Mouse (Mus musculus): ENCODE data around the gene Rnf144a. TPM values are rescaled to one million over a fixed set of nuclear protein-coding genes. Genes with fewer than 3 reads are reported as not detected.
A peak's percentile ranks its signal among the peaks of the same experiment; 100 is the strongest.

Rnf144a gene
- total RNA-seq, 2 experiments from 2014 or later, result 30.0 to 32.2 TPM

- intact Hi-C loops (cut with DNase I), result loop anchor here (5.0 kb wide), 2 partner anchors 36 to 81 kb away; no protein-coding TSS in a partner anchor
- DNase-seq (ENCODE audit: low spot score in 2 of 2), result no peak
These were observed 2.3 kb downstream of the Rnf144a start for GRCm38 (mm10) chr12:26412802-26413201.

GRCm38 (mm10) chr12:26411841-26412450 is 3.1 kb downstream of the Rnf144a start:
- intact Hi-C loops (cut with DNase I), result loop anchor here (5.0 kb wide), 2 partner anchors 35 to 80 kb away; no protein-coding TSS in a partner anchor
- no peak for DNase-seq (ENCODE audit: low spot score in 2 of 2)

- DNase-seq (ENCODE audit: low spot score in 2 of 2), result no peak
- intact Hi-C loops (cut with DNase I), result loop anchor here (5.0 kb wide), 2 partner anchors 33 to 78 kb away; no protein-coding TSS in a partner anchor
These were observed 4.6 kb downstream of the Rnf144a start for GRCm38 (mm10) chr12:26410443-26410842.

GRCm38 (mm10) chr12:26408707-26409106 is 6.3 kb downstream of the Rnf144a start:
- intact Hi-C loops (cut with DNase I), result no loop called here
- DNase-seq (ENCODE audit: low spot score in 2 of 2), result no peak

- intact Hi-C loops (cut with DNase I), result no loop called here
- peak; percentile 40 to 82 for DNase-seq (ENCODE audit: low spot score in 2 of 2)
These were observed 10.0 kb downstream of the Rnf144a start for GRCm38 (mm10) chr12:26404781-26405702.

GRCm38 (mm10) chr12:26403372-26404125 is 11.5 kb downstream of the Rnf144a start:
- DNase-seq (ENCODE audit: low spot score in 2 of 2), result no peak
- intact Hi-C loops (cut with DNase I), result no loop called here

- intact Hi-C loops (cut with DNase I), result no loop called here
- DNase-seq (ENCODE audit: low spot score in 2 of 2), result no peak
These were observed 13.2 kb downstream of the Rnf144a start for GRCm38 (mm10) chr12:26401696-26402470.

GRCm38 (mm10) chr12:26401254-26401653 is 13.8 kb downstream of the Rnf144a start:
- intact Hi-C loops (cut with DNase I), result no loop called here
- no peak for DNase-seq (ENCODE audit: low spot score in 2 of 2)

GRCm38 (mm10) chr12:26400762-26401161 is 14.3 kb downstream of the Rnf144a start:
- intact Hi-C loops (cut with DNase I), result no loop called here
- DNase-seq (ENCODE audit: low spot score in 2 of 2), result no peak

GRCm38 (mm10) chr12:26399391-26399790 is 15.7 kb downstream of the Rnf144a start:
- intact Hi-C loops (cut with DNase I), result loop anchor here (2.0 kb wide), 1 partner anchor 23 kb away; no protein-coding TSS in a partner anchor
- peak in 1 of 2 experiments; percentile 88 for DNase-seq (ENCODE audit: low spot score in 2 of 2)

- intact Hi-C loops (cut with DNase I), result loop anchor here (2.0 kb wide), 1 partner anchor 22 kb away; no protein-coding TSS in a partner anchor
- DNase-seq (ENCODE audit: low spot score in 2 of 2), result no peak
These were observed 16.5 kb downstream of the Rnf144a start for GRCm38 (mm10) chr12:26398597-26398996.

GRCm38 (mm10) chr12:26394485-26395470 is 20.3 kb downstream of the Rnf144a start:
- DNase-seq (ENCODE audit: low spot score in 2 of 2), result peak in 1 of 2 experiments; percentile 54
- intact Hi-C loops (cut with DNase I), result no loop called here

GRCm38 (mm10) chr12:26393291-26393690 is 21.8 kb downstream of the Rnf144a start:
- peak in 1 of 2 experiments; percentile 80 for DNase-seq (ENCODE audit: low spot score in 2 of 2)
- intact Hi-C loops (cut with DNase I), result no loop called here

GRCm38 (mm10) chr12:26391162-26391561 is 23.9 kb downstream of the Rnf144a start:
- DNase-seq (ENCODE audit: low spot score in 2 of 2), result no peak
- intact Hi-C loops (cut with DNase I), result no loop called here

- intact Hi-C loops (cut with DNase I), result no loop called here
These were observed 27.5 kb downstream of the Rnf144a start for GRCm38 (mm10) chr12:26387523-26387922.

GRCm38 (mm10) chr12:26386947-26387346 is 28.1 kb downstream of the Rnf144a start:
- intact Hi-C loops (cut with DNase I), result no loop called here

More at GRCm38 (mm10) chr12:26387523-26387922, 27.5 kb downstream of the Rnf144a start:
- no peak for DNase-seq (ENCODE audit: low spot score in 2 of 2)

GRCm38 (mm10) chr12:26386189-26386588 is 28.9 kb downstream of the Rnf144a start:
- DNase-seq (ENCODE audit: low spot score in 2 of 2), result no peak
- intact Hi-C loops (cut with DNase I), result no loop called here

More at GRCm38 (mm10) chr12:26386947-26387346, 28.1 kb downstream of the Rnf144a start:
- peak in 1 of 2 experiments; percentile 41 for DNase-seq (ENCODE audit: low spot score in 2 of 2)

- no peak for DNase-seq (ENCODE audit: low spot score in 2 of 2)
- intact Hi-C loops (cut with DNase I), result no loop called here
These were observed 29.3 kb downstream of the Rnf144a start for GRCm38 (mm10) chr12:26385735-26386134.

All from left cerebral cortex, postnatal 25 days (tissue).